24 mouse cellular contexts compared by ENCODE assay signal in genomic region chr7:35599492-35599891, GRCm38 (mm10). TPM values are rescaled to one million over a fixed set of nuclear protein-coding genes. Genes with fewer than 3 reads are reported as not detected.
DNase-seq lines count a peak whose midpoint lies in the region; ATAC-seq and TF ChIP-seq lines count a peak whose summit lies in the region.
"Had no signal": no experiment of that assay in that cellular context is flagged by ENCODE, and none has a peak within 500 bp of the region (broad histone marks: within the 10 kb centered on the region; RNA-seq: fewer than 3 reads in every experiment).

No protein-coding gene starts in this region.

- no peak overlapping the region for H3K4me3 ChIP-seq in midbrain, postnatal 0 days (ENCODE audit: low read depth, low read length)
- no peak overlapping the region for H3K4me3 ChIP-seq in midbrain, embryonic 11.5 days (ENCODE audit: low read depth, low read length)
- H3K4me3 ChIP-seq in embryonic fibroblast, embryonic 13.5 days (ENCODE audit: insufficient read depth, low read length), result no peak overlapping the region
- no peak overlapping the region for H3K4me3 ChIP-seq in midbrain, embryonic 14.5 days (replicated peaks; ENCODE audit: low read depth, low read length)
- no peak overlapping the region for H3K4me3 ChIP-seq in midbrain, embryonic 15.5 days
- H3K4me3 ChIP-seq: embryonic facial prominence, embryonic 13.5 days; forebrain, embryonic 15.5 days; limb, embryonic 13.5 days; midbrain, embryonic 10.5 days; neural tube, embryonic 13.5 days had no signal

- no peaks in the 10 kb centered on the region for H3K27me3 ChIP-seq in midbrain, postnatal 0 days (ENCODE audit: insufficient read depth, low read length)
- no peaks in the 10 kb centered on the region for H3K27me3 ChIP-seq in midbrain, embryonic 11.5 days (ENCODE audit: control insufficient read depth, insufficient read depth, low read length)
- no peaks in the 10 kb centered on the region for H3K27me3 ChIP-seq in midbrain, embryonic 14.5 days (ENCODE audit: control insufficient read depth, insufficient read depth, low read length)
- no peaks in the 10 kb centered on the region for H3K27me3 ChIP-seq in midbrain, embryonic 15.5 days (replicated peaks)
- H3K27me3 ChIP-seq: embryonic facial prominence, embryonic 13.5 days; forebrain, embryonic 15.5 days; limb, embryonic 13.5 days; neural tube, embryonic 13.5 days; Patski had no signal

- H3K4me2 ChIP-seq in midbrain, postnatal 0 days (ENCODE audit: low read depth, low read length, poor library complexity, severe bottlenecking), result no peak overlapping the region
- H3K4me2 ChIP-seq in midbrain, embryonic 11.5 days, result no peak overlapping the region
- no peak overlapping the region for H3K4me2 ChIP-seq in midbrain, embryonic 14.5 days (ENCODE audit: low read length)
- no peak overlapping the region for H3K4me2 ChIP-seq in midbrain, embryonic 15.5 days
- H3K4me2 ChIP-seq: embryonic facial prominence, embryonic 13.5 days; forebrain, embryonic 15.5 days; limb, embryonic 13.5 days; neural tube, embryonic 13.5 days had no signal

- H3K36me3 ChIP-seq in midbrain, postnatal 0 days (ENCODE audit: insufficient read depth, low read length), result peaks cover 34% of the 10 kb centered on the region
- H3K36me3 ChIP-seq in midbrain, embryonic 11.5 days (ENCODE audit: control insufficient read depth, insufficient read depth, low read length), result peaks cover 4% of the 10 kb centered on the region; the same call in 1 of the 2 replicates
- peaks cover 30% of the 10 kb centered on the region for H3K36me3 ChIP-seq in midbrain, embryonic 14.5 days (ENCODE audit: control insufficient read depth, insufficient read depth, low read length)
- H3K36me3 ChIP-seq in midbrain, embryonic 15.5 days (replicated peaks), result peaks cover 11% of the 10 kb centered on the region; the same call in 1 of the 2 replicates

- H3K9ac ChIP-seq in midbrain, postnatal 0 days (replicated peaks; ENCODE audit: low read length, poor library complexity, severe bottlenecking), result no peak overlapping the region
- H3K9ac ChIP-seq in midbrain, embryonic 11.5 days (ENCODE audit: low read length), result no peak overlapping the region
- H3K9ac ChIP-seq in midbrain, embryonic 14.5 days (replicated peaks; ENCODE audit: low read length), result no peak overlapping the region
- no peak overlapping the region for H3K9ac ChIP-seq in midbrain, embryonic 15.5 days
- H3K9ac ChIP-seq: embryonic facial prominence, embryonic 13.5 days; forebrain, embryonic 15.5 days; limb, embryonic 13.5 days; liver, postnatal 0 days; neural tube, embryonic 13.5 days had no signal

- TF ChIP-seq CTCF in midbrain, postnatal 0 days (IDR thresholded peaks at IDR 0.05), result 0 out of 2 replicates have a peak, but pooled peaks have one; percentile 3
- peak; percentile 52; the same call in 1 of the 2 replicates for TF ChIP-seq CTCF in embryonic fibroblast, embryonic 13.5 days (IDR thresholded peaks at IDR 0.05; ENCODE audit: borderline replicate concordance, insufficient read depth, low read length)

- no peak for TF ChIP-seq POLR2A in embryonic fibroblast, embryonic 13.5 days (IDR thresholded peaks at IDR 0.05; ENCODE audit: low read depth, low read length)

- 94% methylated on average over 9 of the region's 9 CpGs for WGBS in midbrain, postnatal 0 days
- WGBS in midbrain, embryonic 11.5 days, result 94% methylated on average over 9 of the region's 9 CpGs
- 95% methylated on average over 9 of the region's 9 CpGs for WGBS in midbrain, embryonic 14.5 days
- WGBS in midbrain, embryonic 15.5 days, result 94% methylated on average over 9 of the region's 9 CpGs

- no peak overlapping the region for H3K27ac ChIP-seq in midbrain, postnatal 0 days (ENCODE audit: low read depth, low read length)
- H3K27ac ChIP-seq in midbrain, embryonic 11.5 days (ENCODE audit: low read depth, low read length), result no peak overlapping the region
- no peak overlapping the region for H3K27ac ChIP-seq in embryonic fibroblast, embryonic 13.5 days (ENCODE audit: insufficient read depth, low read length)
- no peak overlapping the region for H3K27ac ChIP-seq in midbrain, embryonic 14.5 days (replicated peaks; ENCODE audit: low read depth, low read length)
- H3K27ac ChIP-seq in midbrain, embryonic 15.5 days, result no peak overlapping the region
- H3K27ac ChIP-seq: embryonic facial prominence, embryonic 13.5 days; forebrain, embryonic 15.5 days; limb, embryonic 13.5 days; midbrain, embryonic 10.5 days; neural tube, embryonic 13.5 days had no signal

- H3K9me3 ChIP-seq in midbrain, postnatal 0 days (ENCODE audit: low read length), result no peaks in the 10 kb centered on the region
- no peaks in the 10 kb centered on the region for H3K9me3 ChIP-seq in midbrain, embryonic 11.5 days (ENCODE audit: control insufficient read depth, low read length)
- H3K9me3 ChIP-seq in midbrain, embryonic 14.5 days (ENCODE audit: control insufficient read depth, low read length), result no peaks in the 10 kb centered on the region
- H3K9me3 ChIP-seq in midbrain, embryonic 15.5 days, result no peaks in the 10 kb centered on the region
- H3K9me3 ChIP-seq: embryonic facial prominence, embryonic 13.5 days; forebrain, embryonic 15.5 days; limb, embryonic 13.5 days; midbrain, embryonic 10.5 days; neural tube, embryonic 13.5 days had no signal

- H3K4me1 ChIP-seq in midbrain, postnatal 0 days (ENCODE audit: insufficient read depth, low read length), result no peaks in the 10 kb centered on the region
- H3K4me1 ChIP-seq in midbrain, embryonic 11.5 days (ENCODE audit: control insufficient read depth, insufficient read depth, low read length), result no peaks in the 10 kb centered on the region
- H3K4me1 ChIP-seq in embryonic fibroblast, embryonic 13.5 days (ENCODE audit: control insufficient read depth, insufficient read depth, low read length), result no peaks in the 10 kb centered on the region
- no peaks in the 10 kb centered on the region for H3K4me1 ChIP-seq in midbrain, embryonic 14.5 days (ENCODE audit: control insufficient read depth, insufficient read depth, low read length)
- H3K4me1 ChIP-seq in midbrain, embryonic 15.5 days, result no peaks in the 10 kb centered on the region
- H3K4me1 ChIP-seq: embryonic facial prominence, embryonic 13.5 days; forebrain, embryonic 15.5 days; limb, embryonic 13.5 days; midbrain, embryonic 10.5 days; neural tube, embryonic 13.5 days had no signal

- no peak for ATAC-seq in midbrain, postnatal 0 days (ENCODE audit: low FRiP score)
- ATAC-seq in midbrain, embryonic 11.5 days (ENCODE audit: low FRiP score), result no peak
- no peak for ATAC-seq in midbrain, embryonic 14.5 days (ENCODE audit: low FRiP score, low TSS enrichment)
- no peak for ATAC-seq in midbrain, embryonic 15.5 days (replicated peaks)
- ATAC-seq: forebrain, embryonic 15.5 days; hindbrain, embryonic 16.5 days; liver, postnatal 0 days; Patski had no signal

- DNase-seq in left cerebral cortex, adult 18-20 months (ENCODE audit: low spot score in 2 of 2), result peak; percentile 30 to 46
- DNase-seq in left cerebral cortex, adult 8-10 months (ENCODE audit: low spot score in 2 of 2), result no peak
- DNase-seq in midbrain, postnatal 0 days (ENCODE audit: low spot score), result no peak
- no peak for DNase-seq in midbrain, embryonic 11.5 days (ENCODE audit: low spot score, missing footprints)
- DNase-seq in ES-CJ7 (ENCODE audit: low read depth, low spot score), result peak; percentile 19
- DNase-seq in midbrain, embryonic 14.5 days, result no peak
- DNase-seq: adrenal gland, postnatal 36 days; B cell, adult 2 months; cerebellum, adult 9-10 months; gastrocnemius, postnatal 36 days; kidney, adult 11 months; liver, postnatal 0 days; lung, postnatal 4 days; thymus, postnatal 14 days had no signal

RNA-seq across cellular contexts. Expression of gene Ankrd27, which starts 13.4 kb away (rescaled TPM):
- 10 to 100 TPM; 39.8 to 44.5 TPM for total RNA-seq in left cerebral cortex, adult 18-20 months (2021)
- 10 to 100 TPM; 34.4 to 40.6 (median 39.1) TPM for total RNA-seq in left cerebral cortex, adult 8-10 months (2022)
- 17.9 and 24.7 TPM in 2 replicates for total RNA-seq in midbrain, postnatal 0 days (2014; rRNA removed)
- polyA plus RNA-seq in midbrain, postnatal 0 days (2015; fragmentation: Nextera tagmentation; extraction: Ambion mirVana), result 11.4 and 11.9 TPM in 2 replicates
- 27.0 and 31.0 TPM in 2 replicates for polyA plus RNA-seq in midbrain, embryonic 11.5 days (2014; fragmentation: Nextera tagmentation; extraction: Ambion mirVana)
- 51.0 and 65.3 TPM in 2 replicates for polyA plus RNA-seq in embryonic fibroblast, embryonic 13.5 days (2011; ENCODE audit: insufficient read length, low read depth, missing spikeins)
- 15.6 and 17.9 TPM in 2 replicates for polyA plus RNA-seq in midbrain, embryonic 14.5 days (2014; fragmentation: Nextera tagmentation; extraction: Ambion mirVana)
- polyA plus RNA-seq in midbrain, embryonic 15.5 days (2015; fragmentation: Nextera tagmentation; extraction: Ambion mirVana), result 18.9 and 19.0 TPM in 2 replicates

RNA-seq across cellular contexts. Expression of gene Rgs9bp, which starts 14.1 kb away (rescaled TPM):
- total RNA-seq in left cerebral cortex, adult 18-20 months (2021), result under 1 TPM; 0.58 to 0.68 TPM
- total RNA-seq in left cerebral cortex, adult 8-10 months (2022), result under 1 TPM; 0.34 to 0.53 (median 0.36) TPM
- total RNA-seq in midbrain, postnatal 0 days (2014; rRNA removed), result 0.11 and 0.24 TPM in 2 replicates
- 0.05 TPM in 1 of 2 replicates, not detected in the other for polyA plus RNA-seq in midbrain, postnatal 0 days (2015; fragmentation: Nextera tagmentation; extraction: Ambion mirVana)
- polyA plus RNA-seq in midbrain, embryonic 11.5 days (2014; fragmentation: Nextera tagmentation; extraction: Ambion mirVana), result 0.11 and 0.45 TPM in 2 replicates
- polyA plus RNA-seq in embryonic fibroblast, embryonic 13.5 days (2011; ENCODE audit: insufficient read length, low read depth, missing spikeins), result 0.20 and 0.33 TPM in 2 replicates
- polyA plus RNA-seq in midbrain, embryonic 14.5 days (2014; fragmentation: Nextera tagmentation; extraction: Ambion mirVana), result 0.07 TPM in 1 of 2 replicates, not detected in the other
- 0.04 TPM in 1 of 2 replicates, not detected in the other for polyA plus RNA-seq in midbrain, embryonic 15.5 days (2015; fragmentation: Nextera tagmentation; extraction: Ambion mirVana)
- total RNA-seq: heart, adult 8-10 months had no signal
- polyA plus RNA-seq: liver, postnatal 0 days had no signal

RNA-seq across cellular contexts. Expression of gene Nudt19, which starts 43.4 kb away (rescaled TPM):
- 10 to 100 TPM; 68.2 to 70.0 TPM for total RNA-seq in left cerebral cortex, adult 18-20 months (2021)
- total RNA-seq in left cerebral cortex, adult 8-10 months (2022), result 10 to 100 TPM; 66.3 to 76.5 (median 70.4) TPM
- total RNA-seq in midbrain, postnatal 0 days (2014; rRNA removed), result 49.3 and 57.7 TPM in 2 replicates
- polyA plus RNA-seq in midbrain, postnatal 0 days (2015; fragmentation: Nextera tagmentation; extraction: Ambion mirVana), result 128 and 141 TPM in 2 replicates
- polyA plus RNA-seq in midbrain, embryonic 11.5 days (2014; fragmentation: Nextera tagmentation; extraction: Ambion mirVana), result 43.2 and 46.1 TPM in 2 replicates
- 35.6 and 53.6 TPM in 2 replicates for polyA plus RNA-seq in embryonic fibroblast, embryonic 13.5 days (2011; ENCODE audit: insufficient read length, low read depth, missing spikeins)
- polyA plus RNA-seq in midbrain, embryonic 14.5 days (2014; fragmentation: Nextera tagmentation; extraction: Ambion mirVana), result 86.2 and 87.1 TPM in 2 replicates
- 87.3 and 91.5 TPM in 2 replicates for polyA plus RNA-seq in midbrain, embryonic 15.5 days (2015; fragmentation: Nextera tagmentation; extraction: Ambion mirVana)

RNA-seq across cellular contexts. Expression of gene Pdcd5, which starts 47.8 kb away (rescaled TPM):
- total RNA-seq in left cerebral cortex, adult 18-20 months (2021), result 10 to 100 TPM; 65.5 to 67.8 TPM
- total RNA-seq in left cerebral cortex, adult 8-10 months (2022), result 10 to 100 TPM; 50.1 to 63.9 (median 55.4) TPM
- 53.3 and 78.3 TPM in 2 replicates for total RNA-seq in midbrain, postnatal 0 days (2014; rRNA removed)
- 255 and 280 TPM in 2 replicates for polyA plus RNA-seq in midbrain, postnatal 0 days (2015; fragmentation: Nextera tagmentation; extraction: Ambion mirVana)
- 307 and 310 TPM in 2 replicates for polyA plus RNA-seq in midbrain, embryonic 11.5 days (2014; fragmentation: Nextera tagmentation; extraction: Ambion mirVana)
- polyA plus RNA-seq in embryonic fibroblast, embryonic 13.5 days (2011; ENCODE audit: insufficient read length, low read depth, missing spikeins), result 109 and 118 TPM in 2 replicates
- 238 and 295 TPM in 2 replicates for polyA plus RNA-seq in midbrain, embryonic 14.5 days (2014; fragmentation: Nextera tagmentation; extraction: Ambion mirVana)
- polyA plus RNA-seq in midbrain, embryonic 15.5 days (2015; fragmentation: Nextera tagmentation; extraction: Ambion mirVana), result 235 and 241 TPM in 2 replicates

Comparison
In these comparisons a context has a peak if more than half of its experiments do, and no peak if none do; other contexts are left out.
1. DNase-seq: peak in left cerebral cortex, adult 18-20 months (2 of 2) and ES-CJ7 (single experiment); none in left cerebral cortex, adult 8-10 months (0 of 2), midbrain, postnatal 0 days (single experiment), midbrain, embryonic 11.5 days (single experiment) and midbrain, embryonic 14.5 days (single experiment).